Mouse (Mus musculus) forebrain, embryonic 15.5 days (tissue): ENCODE results near the gene Zdhhc25. TPM values are rescaled to one million over a fixed set of nuclear protein-coding genes. Genes with fewer than 3 reads are reported as not detected.

ENCODE experiments used
- ATAC-seq: fragments of 200-750 bp; cut with Nextera tagmentation; replicated peaks from 2 replicates; pipeline ENCODE4 v1.8.0; 2017; ENCODE audit warnings: mild to moderate bottlenecking, moderate TSS enrichment, moderate library complexity
- H3K27ac ChIP-seq: fragments of 300-500 bp; sonication (generic); replicated peaks from 2 replicates; pipeline ENCODE4 v1.5.1; 2015; ENCODE audit warnings: mild to moderate bottlenecking, inconsistent platforms
- H3K27me3 ChIP-seq: fragments of 300-500 bp; sonication (generic); 2 replicates; pipeline ENCODE4 v1.6.1; 2015; ENCODE audit warnings: inconsistent platforms
- H3K36me3 ChIP-seq: fragments of 300-500 bp; sonication (generic); 2 replicates; pipeline ENCODE4 v1.6.1; 2015; ENCODE audit warnings: mild to moderate bottlenecking, inconsistent platforms
- H3K4me1 ChIP-seq: fragments of 300-500 bp; sonication (generic); 2 replicates; pipeline ENCODE4 v1.6.1; 2015; ENCODE audit warnings: inconsistent platforms
- H3K4me2 ChIP-seq: fragments of 300-500 bp; sonication (generic); replicated peaks from 2 replicates; pipeline ENCODE4 v1.6.1; 2015; ENCODE audit warnings: mild to moderate bottlenecking, inconsistent platforms
- H3K4me3 ChIP-seq: fragments of 300-500 bp; sonication (generic); 2 replicates; pipeline ENCODE4 v1.5.1; 2015; ENCODE audit warnings: mild to moderate bottlenecking, inconsistent platforms
- H3K9ac ChIP-seq: fragments of 300-500 bp; sonication (generic); replicated peaks from 2 replicates; pipeline ENCODE4 v1.6.1; 2015; ENCODE audit warnings: mild to moderate bottlenecking, inconsistent platforms
- H3K9me3 ChIP-seq: fragments of 300-500 bp; sonication (generic); 2 replicates; pipeline ENCODE4 v1.6.1; 2016; ENCODE audit warnings: inconsistent platforms
- WGBS: fragments of 180-500 bp; shearing (Covaris S2); methylation state at CpG from one replicate; pipeline ENCODE4 v1.1.7; 2015; ENCODE audit warnings: mixed read lengths; 5-methylcytosine and 5-hydroxymethylcytosine counted together
- polyA plus RNA-seq: library from polyadenylated mRNA; unstranded; fragments of >200 nt; fragmentation: Nextera tagmentation; extraction: Ambion mirVana; gene quantifications from 2 replicates; pipeline ENCODE4 v1.2.1, GENCODE M21; 2015

Zdhhc25 gene
- polyA plus RNA-seq, result not detected in 2 replicates

DNA sequence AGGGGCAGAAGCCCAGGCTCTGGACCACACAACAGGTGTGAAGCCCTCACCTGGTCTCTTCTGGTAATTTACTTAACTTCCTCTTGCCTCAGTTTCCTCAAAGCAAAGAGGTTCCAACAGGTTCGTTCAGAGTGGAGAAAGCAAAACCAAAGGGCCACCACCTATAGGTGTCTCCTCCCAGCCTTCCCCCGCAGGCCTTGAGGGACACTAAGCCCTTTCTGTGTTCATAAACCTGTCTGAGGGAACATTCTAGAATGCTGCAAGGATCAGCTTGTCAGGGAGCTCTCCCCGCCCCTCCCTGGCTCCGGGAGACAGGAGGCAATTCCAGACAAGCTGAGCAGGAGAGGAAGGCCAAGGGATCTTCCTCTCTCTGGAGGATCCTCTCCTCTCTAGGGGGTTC is at the start of gene Zdhhc25:
Gene Zdhhc25, plus strand, starts transcription at position 301 of the 400 bp plus-strand sequence.
- ATAC-seq, result no peak
- no peak within 1 kb of the TSS for H3K9ac ChIP-seq
- H3K9me3 ChIP-seq, result no peaks in the 10 kb centered on the region
- no peaks in the 10 kb centered on the region for H3K4me1 ChIP-seq
- no peak within 1 kb of the TSS for H3K27ac ChIP-seq
- no peaks in the 10 kb centered on the region for H3K36me3 ChIP-seq
- 90% methylated on average over 4 of the region's 4 CpGs for WGBS
- no peaks in the 10 kb centered on the region for H3K27me3 ChIP-seq
- no peak within 1 kb of the TSS for H3K4me2 ChIP-seq
- no peak within 1 kb of the TSS for H3K4me3 ChIP-seq

DNA sequence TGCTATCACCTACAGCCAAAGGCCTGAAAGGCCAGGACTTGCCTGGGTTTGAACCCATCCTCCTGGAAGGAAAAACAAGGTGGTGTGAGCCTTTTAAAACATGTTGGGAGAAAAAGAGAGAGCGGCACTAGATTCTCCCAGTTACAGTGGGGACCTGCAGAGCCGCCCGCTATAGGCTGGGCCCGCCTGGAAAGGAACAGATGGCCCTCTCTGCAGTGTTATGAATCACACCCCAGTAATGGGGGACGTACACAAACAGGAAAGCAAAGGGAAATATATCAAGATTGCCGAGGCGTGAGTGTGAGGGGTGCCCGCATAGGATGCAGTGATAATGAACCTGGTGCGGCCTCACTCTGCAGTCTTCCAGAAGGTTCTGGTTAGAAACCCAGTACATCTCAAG is 47.2 kb upstream of the Zdhhc25 start:
- no peak overlapping the region for H3K4me2 ChIP-seq
- H3K36me3 ChIP-seq, result no peaks in the 10 kb centered on the region
- H3K27ac ChIP-seq, result no peak overlapping the region
- 70% methylated on average over 9 of the region's 9 CpGs for WGBS
- no peaks in the 10 kb centered on the region for H3K9me3 ChIP-seq
- no peaks in the 10 kb centered on the region for H3K27me3 ChIP-seq
- no peak overlapping the region for H3K9ac ChIP-seq
- no peak overlapping the region for H3K4me3 ChIP-seq
- no peak; the same call in 1 of the 2 replicates for ATAC-seq
- 0 out of 2 replicates have a peak, but pooled peaks cover 4% of the 10 kb centered on the region for H3K4me1 ChIP-seq

DNA sequence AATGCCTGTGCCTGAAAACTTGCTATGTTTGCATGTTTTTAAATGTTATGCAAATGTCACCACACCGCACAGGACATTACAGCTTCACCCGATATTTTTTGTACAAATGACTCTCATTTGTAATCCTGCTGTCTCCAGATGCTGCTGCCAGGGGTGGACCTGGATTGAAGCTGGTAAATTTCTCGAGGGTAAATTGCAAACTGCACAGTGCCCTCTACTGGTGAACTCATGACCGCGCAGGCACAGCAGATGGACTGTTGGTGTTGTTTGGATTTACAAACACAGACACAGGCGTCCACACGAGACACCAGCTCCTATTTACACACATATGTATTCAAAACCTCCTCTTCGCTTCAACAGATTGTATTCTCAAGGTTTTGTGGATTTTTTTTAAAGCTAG is 44.6 kb upstream of the Zdhhc25 start:
- H3K9me3 ChIP-seq, result no peaks in the 10 kb centered on the region
- H3K4me1 ChIP-seq, result peaks cover 7% of the 10 kb centered on the region
- H3K4me2 ChIP-seq, result no peak overlapping the region
- H3K27me3 ChIP-seq, result no peaks in the 10 kb centered on the region
- no peak for ATAC-seq
- H3K4me3 ChIP-seq, result no peak overlapping the region
- H3K9ac ChIP-seq, result no peak overlapping the region
- no peak overlapping the region for H3K27ac ChIP-seq
- H3K36me3 ChIP-seq, result no peaks in the 10 kb centered on the region
- 16% methylated on average over 8 of the region's 8 CpGs for WGBS

DNA sequence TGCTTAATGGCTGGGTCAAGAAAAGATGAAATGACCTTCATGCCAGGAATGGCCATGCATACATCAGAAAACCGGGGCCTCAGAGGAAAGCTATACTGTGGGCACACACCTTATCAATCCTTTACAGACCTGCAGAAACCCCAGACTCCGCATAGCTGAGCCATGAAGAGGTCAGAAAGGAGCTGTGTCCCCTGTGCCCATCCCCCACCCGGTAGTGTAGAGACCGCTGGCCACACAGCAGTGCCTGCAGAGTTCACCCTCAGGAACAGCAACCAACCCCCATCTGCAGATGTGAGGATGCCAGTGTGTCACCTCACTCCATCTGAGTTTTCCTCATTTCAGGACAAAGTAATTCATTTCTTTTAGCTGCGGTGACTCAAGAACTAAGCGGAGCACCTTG is 39.5 kb upstream of the Zdhhc25 start:
- Histone ChIP-seq H3K36me3 (no peaks in the 10 kb centered on the region), H3K27ac (no peak overlapping the region), H3K9me3 (no peaks in the 10 kb centered on the region), H3K4me3 (no peak overlapping the region), H3K9ac (no peak overlapping the region), H3K27me3 (no peaks in the 10 kb centered on the region), H3K4me1 (peaks cover 18% of the 10 kb centered on the region), H3K4me2 (no peak overlapping the region)
- ATAC-seq, result no peak
- whole genome bisulfite sequencing, result 60% methylated on average over 6 of the region's 6 CpGs

DNA sequence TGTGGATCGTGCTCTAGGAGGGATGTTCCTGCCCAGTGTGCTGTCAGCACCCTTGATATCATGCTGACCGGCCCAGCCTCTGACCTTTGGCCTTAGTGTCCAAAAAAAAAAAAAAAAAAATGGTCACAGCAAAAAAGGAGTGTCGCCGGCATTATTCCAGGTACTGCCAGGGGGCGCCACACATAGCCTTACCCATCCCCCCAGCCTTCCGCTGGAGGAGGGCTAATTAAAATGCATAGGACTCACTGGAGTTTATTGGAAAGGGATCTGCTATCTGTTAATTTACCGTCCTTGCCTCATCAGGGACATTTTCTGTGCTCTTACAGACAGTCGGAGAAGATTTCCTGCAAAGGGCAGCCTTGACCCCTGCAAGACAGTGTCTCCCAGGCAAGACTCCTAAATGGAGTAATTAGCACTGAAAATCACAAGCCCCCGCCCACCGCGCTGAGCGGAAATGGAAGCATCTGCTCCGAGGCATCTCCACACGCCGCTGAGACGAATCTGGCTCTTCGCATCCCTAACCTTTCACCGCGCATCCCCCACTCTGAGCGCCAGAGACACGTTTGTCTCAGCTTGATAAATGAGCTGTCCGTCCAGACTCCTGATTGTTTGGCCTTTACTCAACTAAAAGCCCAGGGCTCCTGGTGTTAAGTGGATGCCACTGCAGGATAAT is 38.9 kb upstream of the Zdhhc25 start:
- no peaks in the 10 kb centered on the region for H3K36me3 ChIP-seq
- no peak overlapping the region for H3K27ac ChIP-seq
- peaks cover 16% of the 10 kb centered on the region for H3K4me1 ChIP-seq
- WGBS, result 11% methylated on average over 22 of the region's 22 CpGs
- peak overlapping the region; percentile 35 for H3K4me2 ChIP-seq
- no peaks in the 10 kb centered on the region for H3K27me3 ChIP-seq
- peak overlapping the region; percentile 16; the same call in 1 of the 2 replicates for H3K9ac ChIP-seq
- H3K4me3 ChIP-seq, result peak overlapping the region; percentile 19; the same call in 1 of the 2 replicates
- no peak for ATAC-seq
- no peaks in the 10 kb centered on the region for H3K9me3 ChIP-seq

DNA sequence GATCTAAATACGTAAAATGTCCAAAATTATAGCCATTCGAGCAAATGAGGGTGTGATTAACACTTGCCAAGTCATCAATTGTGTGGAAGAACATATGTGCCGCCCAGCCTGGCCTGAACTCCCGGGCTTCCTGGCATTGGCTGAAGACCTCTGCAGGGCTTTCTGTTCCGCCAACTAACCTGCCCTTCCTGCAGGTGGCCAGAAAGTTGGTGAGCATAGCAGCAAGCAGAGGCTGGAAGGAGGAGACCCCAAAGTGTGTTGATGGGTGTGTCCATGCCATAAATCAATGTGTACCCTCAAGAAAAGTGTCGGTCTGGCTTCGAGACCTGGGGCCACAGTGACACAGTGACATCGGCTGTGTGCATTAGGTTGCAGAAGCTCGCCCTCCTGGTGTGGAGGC is 34.8 kb upstream of the Zdhhc25 start:
- no peak for ATAC-seq
- H3K4me1 ChIP-seq, result peaks cover 13% of the 10 kb centered on the region
- H3K36me3 ChIP-seq, result no peaks in the 10 kb centered on the region
- H3K9ac ChIP-seq, result no peak overlapping the region
- 80% methylated on average over 9 of the region's 9 CpGs for WGBS
- H3K27me3 ChIP-seq, result no peaks in the 10 kb centered on the region
- no peaks in the 10 kb centered on the region for H3K9me3 ChIP-seq
- H3K4me2 ChIP-seq, result no peak overlapping the region
- no peak overlapping the region for H3K4me3 ChIP-seq
- H3K27ac ChIP-seq, result no peak overlapping the region

DNA sequence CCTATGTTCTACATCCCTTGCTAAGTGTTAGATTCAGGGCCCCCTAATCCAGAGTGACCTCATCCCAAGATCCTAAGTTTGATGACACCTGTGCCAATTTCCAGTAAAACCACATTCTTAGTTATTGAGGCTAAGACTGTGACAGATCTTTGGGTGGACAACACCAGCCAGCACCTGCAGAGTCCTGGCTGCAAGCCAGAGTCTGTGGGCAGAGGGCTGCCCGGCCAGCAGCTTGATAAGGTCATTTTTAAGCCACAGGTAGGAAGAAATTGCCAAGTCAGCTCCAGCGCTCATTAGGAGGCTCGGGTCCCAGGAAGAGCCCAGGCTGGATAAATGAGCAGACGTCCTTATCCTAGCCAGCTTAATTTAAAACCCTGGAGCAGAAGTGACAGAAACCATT is 34.3 kb upstream of the Zdhhc25 start:
- WGBS, result 46% methylated on average over 4 of the region's 4 CpGs
- H3K4me1 ChIP-seq, result peaks cover 8% of the 10 kb centered on the region
- ATAC-seq, result no peak
- H3K9ac ChIP-seq, result no peak overlapping the region
- H3K27ac ChIP-seq, result no peak overlapping the region
- no peaks in the 10 kb centered on the region for H3K9me3 ChIP-seq
- H3K4me2 ChIP-seq, result no peak overlapping the region
- no peaks in the 10 kb centered on the region for H3K27me3 ChIP-seq
- no peaks in the 10 kb centered on the region for H3K36me3 ChIP-seq
- H3K4me3 ChIP-seq, result no peak overlapping the region

DNA sequence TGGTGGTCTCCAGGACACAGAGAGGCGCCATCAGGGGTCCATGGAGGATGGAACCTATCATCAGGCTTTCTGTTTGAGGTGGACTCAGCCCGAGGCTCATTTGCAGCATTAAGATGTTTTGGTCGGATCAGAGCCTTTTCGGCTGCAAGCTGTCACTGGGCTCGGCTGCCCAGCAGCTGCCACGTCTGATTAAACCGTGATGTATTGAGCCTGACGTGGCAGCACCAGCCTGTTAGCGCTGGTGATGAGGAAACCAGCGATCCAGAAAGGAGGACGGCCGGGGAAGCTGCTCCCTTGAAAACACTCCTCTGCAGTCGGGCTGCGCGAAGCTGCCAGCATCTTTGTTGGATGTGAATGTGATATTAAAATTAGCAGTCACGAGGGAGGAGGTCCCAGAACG is 29.4 kb upstream of the Zdhhc25 start:
- no peaks in the 10 kb centered on the region for H3K4me1 ChIP-seq
- no peak overlapping the region for H3K4me2 ChIP-seq
- H3K36me3 ChIP-seq, result no peaks in the 10 kb centered on the region
- no peak for ATAC-seq
- H3K27me3 ChIP-seq, result no peaks in the 10 kb centered on the region
- no peak overlapping the region for H3K4me3 ChIP-seq
- WGBS, result 52% methylated on average over 17 of the region's 17 CpGs
- H3K27ac ChIP-seq, result no peak overlapping the region
- H3K9me3 ChIP-seq, result no peaks in the 10 kb centered on the region
- no peak overlapping the region for H3K9ac ChIP-seq

DNA sequence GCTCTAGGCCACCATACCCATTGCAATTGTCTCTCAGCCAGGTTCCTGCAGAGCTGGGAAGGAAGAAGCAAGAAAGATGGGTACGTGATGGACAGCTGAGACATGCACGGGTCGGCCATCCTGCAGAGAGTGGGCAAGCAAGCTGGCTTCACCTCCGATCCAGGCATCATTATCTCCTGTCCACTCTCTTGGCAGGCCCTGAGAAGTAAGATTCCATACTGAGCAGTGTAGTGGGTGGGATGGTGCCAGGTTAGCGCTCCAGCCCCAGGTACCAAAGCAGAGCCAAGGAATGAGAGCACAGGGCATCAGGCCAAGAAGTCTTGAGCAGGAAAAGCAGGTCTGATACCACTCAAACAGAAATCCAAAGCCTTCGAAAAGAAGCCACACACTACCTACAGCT is 20.6 kb upstream of the Zdhhc25 start:
- Histone ChIP-seq H3K4me3 (no peak overlapping the region), H3K9me3 (no peaks in the 10 kb centered on the region), H3K27ac (no peak overlapping the region), H3K4me1 (no peaks in the 10 kb centered on the region), H3K9ac (no peak overlapping the region), H3K27me3 (no peaks in the 10 kb centered on the region), H3K36me3 (no peaks in the 10 kb centered on the region), H3K4me2 (no peak overlapping the region)
- no peak for ATAC-seq
- WGBS, result 87% methylated on average over 6 of the region's 6 CpGs

DNA sequence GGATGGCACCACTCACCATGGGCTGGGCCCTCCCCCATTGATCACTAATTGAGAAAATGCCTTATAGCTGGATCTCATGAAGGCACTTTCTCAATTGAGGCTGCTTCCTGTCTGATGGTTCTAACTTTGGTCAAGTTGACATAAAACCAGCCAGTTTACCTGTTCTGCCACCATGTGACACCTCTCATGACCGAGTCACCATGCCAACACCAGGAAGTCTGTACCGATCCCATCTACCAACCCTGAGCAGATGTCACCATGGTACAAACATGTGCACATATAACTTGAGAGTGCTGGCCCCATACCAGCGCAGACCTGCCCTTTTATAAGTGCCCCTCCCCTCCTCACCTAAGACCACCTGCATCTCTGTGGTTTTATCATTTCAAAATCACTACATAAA is 2.4 kb downstream of the Zdhhc25 start:
- no peak overlapping the region for H3K27ac ChIP-seq
- ATAC-seq, result no peak
- no peak overlapping the region for H3K4me3 ChIP-seq
- no peaks in the 10 kb centered on the region for H3K9me3 ChIP-seq
- H3K4me1 ChIP-seq, result no peaks in the 10 kb centered on the region
- no peaks in the 10 kb centered on the region for H3K36me3 ChIP-seq
- no peak overlapping the region for H3K4me2 ChIP-seq
- no peaks in the 10 kb centered on the region for H3K27me3 ChIP-seq
- 95% methylated on average over 3 of the region's 3 CpGs for WGBS
- no peak overlapping the region for H3K9ac ChIP-seq

DNA sequence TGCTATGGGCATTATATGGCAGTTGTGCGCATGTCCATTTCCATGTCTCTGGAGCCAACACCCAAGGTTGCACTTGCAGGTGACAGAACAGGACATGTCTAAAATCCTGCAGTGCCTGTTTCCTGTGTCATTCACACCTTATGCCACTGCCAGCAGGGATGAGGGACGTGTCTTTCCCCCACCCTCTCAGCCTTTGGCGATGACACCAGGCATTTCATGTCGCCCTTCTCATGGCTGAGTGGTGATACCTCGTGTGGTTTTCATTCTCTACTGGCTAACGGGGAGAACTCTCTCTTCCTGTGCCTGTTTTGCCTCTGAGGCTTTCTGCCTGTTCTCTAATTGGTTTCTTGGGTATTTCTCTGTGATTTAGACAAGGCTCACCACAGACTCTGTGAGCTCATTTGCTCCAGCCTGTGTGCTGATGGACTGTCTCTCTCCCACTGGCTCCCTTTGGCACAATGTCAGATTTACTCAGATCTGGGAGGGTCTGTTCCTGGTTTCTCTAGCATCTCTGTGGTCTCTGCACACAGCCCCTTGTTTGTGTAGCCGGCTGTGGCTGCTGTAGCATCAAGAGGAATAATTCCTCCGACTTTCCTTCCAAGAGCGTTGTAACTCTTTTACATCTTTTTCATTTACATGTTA is 3.1 kb downstream of the Zdhhc25 start:
- Histone ChIP-seq H3K27me3 (no peaks in the 10 kb centered on the region), H3K4me2 (no peak overlapping the region), H3K27ac (no peak overlapping the region), H3K36me3 (no peaks in the 10 kb centered on the region), H3K9me3 (no peaks in the 10 kb centered on the region), H3K4me3 (no peak overlapping the region), H3K9ac (no peak overlapping the region), H3K4me1 (no peaks in the 10 kb centered on the region)
- 73% methylated on average over 9 of the region's 9 CpGs for WGBS
- ATAC-seq, result no peak

DNA sequence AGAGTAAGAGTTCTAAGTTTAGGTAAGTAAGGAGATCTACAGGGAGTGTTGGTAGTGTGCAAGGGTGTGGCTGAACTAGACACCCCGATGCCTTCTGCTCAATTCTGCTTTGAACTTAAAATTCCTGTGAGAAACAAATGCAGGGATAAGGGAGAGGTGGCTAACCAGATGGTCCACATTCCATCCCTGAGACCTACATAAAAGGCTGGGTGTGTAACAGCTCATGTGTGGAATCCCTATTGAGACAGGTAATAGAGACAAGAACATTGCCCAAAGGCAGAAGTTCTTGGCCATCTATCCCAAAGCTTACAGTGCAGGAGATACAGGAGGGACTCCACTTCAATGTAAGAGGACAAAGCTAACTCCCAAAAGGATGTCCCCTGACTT is 3.6 kb downstream of the Zdhhc25 start:
- no peak overlapping the region for H3K9ac ChIP-seq
- H3K27ac ChIP-seq, result no peak overlapping the region
- no peaks in the 10 kb centered on the region for H3K4me1 ChIP-seq
- H3K4me3 ChIP-seq, result no peak overlapping the region
- no peaks in the 10 kb centered on the region for H3K27me3 ChIP-seq
- H3K4me2 ChIP-seq, result no peak overlapping the region
- H3K9me3 ChIP-seq, result no peaks in the 10 kb centered on the region
- WGBS, result 88% methylated on average over 1 of the region's 1 CpGs
- ATAC-seq, result no peak
- H3K36me3 ChIP-seq, result no peaks in the 10 kb centered on the region
